Mouse (Mus musculus) WW6 (cell line): ENCODE results near the gene Tmem8.
"Not testable (repeated sequence)": the region's sequence is repeated elsewhere in the genome, so short reads cannot be mapped to it uniquely, and the experiment has no call there.

Experiments used
- DNase-seq: peaks from one replicate; pipeline ENCODE4 v3.0.0-alpha.2; 2013; ENCODE audit warnings: low read depth, low spot score

Gene Tmem8

DNA sequence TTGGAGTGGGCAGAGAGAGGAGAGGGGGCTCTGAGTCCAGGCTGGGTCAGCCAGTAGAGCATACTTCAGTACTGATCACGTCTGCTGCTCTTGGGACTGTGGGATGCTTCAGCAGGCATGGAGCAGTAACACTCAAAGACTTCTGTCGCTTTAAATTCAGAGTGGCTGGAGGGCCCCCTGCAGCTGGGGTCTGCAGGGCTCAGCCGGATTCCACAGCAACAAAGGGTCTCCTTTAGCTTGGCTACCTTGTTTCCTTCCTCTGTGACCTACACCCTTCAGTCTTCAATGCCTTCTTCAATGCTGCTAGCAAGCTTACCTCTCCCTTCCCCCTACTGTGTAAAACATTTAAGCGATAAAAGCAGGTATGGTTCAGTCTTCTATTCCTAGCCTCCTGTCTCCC is 2.1 kb upstream of the Tmem8 start:
- no peak for DNase-seq

DNA sequence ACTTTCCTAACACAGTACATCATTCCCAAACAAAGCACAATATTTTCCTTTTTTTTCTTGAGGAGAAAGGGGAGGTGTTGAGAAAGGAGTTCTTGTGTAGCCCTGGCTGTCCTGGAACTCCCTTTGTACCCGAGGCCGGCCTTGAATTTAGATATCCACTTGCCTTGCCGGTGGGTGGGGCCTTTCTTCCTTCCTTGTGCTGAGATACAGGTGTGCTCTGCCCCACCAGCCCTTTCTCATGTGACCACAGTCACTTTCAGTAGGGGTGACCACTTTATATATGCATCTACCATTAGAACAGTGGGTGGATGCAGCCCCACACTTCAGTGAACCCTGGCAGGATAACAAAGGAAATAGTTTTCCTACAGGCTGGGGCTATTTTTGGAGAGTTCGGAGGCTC is 1.4 kb upstream of the Tmem8 start:
- DNase-seq, result no peak

DNA sequence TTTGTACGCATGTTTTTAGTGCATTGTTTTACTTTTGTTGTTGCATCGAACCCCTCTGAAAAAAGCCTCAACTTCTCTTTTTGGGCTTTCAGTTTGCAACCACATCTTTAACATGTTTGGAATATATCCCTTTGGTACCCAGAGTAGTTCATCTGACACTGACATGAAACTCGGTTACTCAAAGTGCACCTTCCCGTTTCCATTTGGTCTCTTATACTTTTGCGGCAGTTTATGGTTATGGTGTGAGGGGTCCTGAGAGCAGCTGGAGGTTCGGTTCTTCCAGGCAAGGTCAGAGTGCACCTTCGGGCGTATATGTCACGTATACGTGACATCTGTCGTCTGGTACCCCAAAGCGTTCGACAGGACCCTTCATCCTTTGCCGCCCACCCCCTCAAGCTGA is 348 bp upstream of the Tmem8 start:
- no peak for DNase-seq

DNA sequence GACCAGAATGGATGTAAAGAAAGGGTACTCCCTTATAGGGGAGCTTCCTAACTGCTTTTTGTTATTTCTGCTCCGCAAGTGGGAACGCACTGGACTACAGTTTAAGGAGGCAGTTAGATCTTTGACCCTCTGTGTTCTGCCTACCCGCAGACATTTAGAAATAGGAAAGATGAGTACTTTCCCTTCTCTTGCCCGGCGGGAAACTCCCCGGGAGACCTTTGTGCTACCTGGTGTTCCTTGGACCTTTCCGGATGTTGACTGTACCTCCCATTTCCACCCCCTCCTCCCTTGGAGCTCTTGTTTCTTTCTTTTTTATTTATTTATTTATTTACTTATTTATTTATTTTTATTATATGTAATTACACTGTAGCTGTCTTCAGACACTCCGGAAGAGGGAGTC is 962 bp downstream of the Tmem8 start:
- no peak for DNase-seq

DNA sequence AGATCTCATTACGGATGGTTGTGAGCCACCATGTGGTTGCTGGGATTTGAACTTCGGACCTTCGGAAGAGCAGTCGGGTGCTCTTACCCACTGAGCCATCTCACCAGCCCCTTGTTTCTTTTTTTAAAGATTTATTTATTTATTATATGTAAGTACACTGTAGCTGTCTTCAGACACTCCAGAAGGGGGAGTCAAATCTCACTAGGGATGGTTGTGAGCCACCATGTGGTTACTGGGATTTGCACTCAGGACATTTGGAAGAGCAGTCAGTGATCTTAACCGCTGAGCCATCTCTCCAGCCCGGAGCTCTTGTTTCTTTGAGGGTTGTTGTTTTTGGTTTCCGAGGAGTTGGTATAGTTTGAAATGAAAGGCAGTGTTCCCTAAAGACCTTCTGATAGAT is 1.4 kb downstream of the Tmem8 start:
- not testable (repeated sequence) for DNase-seq

GRCm38 (mm10) chr17:26115205-26115898 is 2.3 kb downstream of the Tmem8 start:
- no peak for DNase-seq

- no peak for DNase-seq
Measured at GRCm38 (mm10) chr17:26115956-26116487, 2.9 kb downstream of the Tmem8 start.

- DNase-seq, result no peak
Measured at GRCm38 (mm10) chr17:26116503-26117258, 3.6 kb downstream of the Tmem8 start.

- DNase-seq, result no peak
Measured at GRCm38 (mm10) chr17:26119766-26120710, 6.9 kb downstream of the Tmem8 start.

DNA sequence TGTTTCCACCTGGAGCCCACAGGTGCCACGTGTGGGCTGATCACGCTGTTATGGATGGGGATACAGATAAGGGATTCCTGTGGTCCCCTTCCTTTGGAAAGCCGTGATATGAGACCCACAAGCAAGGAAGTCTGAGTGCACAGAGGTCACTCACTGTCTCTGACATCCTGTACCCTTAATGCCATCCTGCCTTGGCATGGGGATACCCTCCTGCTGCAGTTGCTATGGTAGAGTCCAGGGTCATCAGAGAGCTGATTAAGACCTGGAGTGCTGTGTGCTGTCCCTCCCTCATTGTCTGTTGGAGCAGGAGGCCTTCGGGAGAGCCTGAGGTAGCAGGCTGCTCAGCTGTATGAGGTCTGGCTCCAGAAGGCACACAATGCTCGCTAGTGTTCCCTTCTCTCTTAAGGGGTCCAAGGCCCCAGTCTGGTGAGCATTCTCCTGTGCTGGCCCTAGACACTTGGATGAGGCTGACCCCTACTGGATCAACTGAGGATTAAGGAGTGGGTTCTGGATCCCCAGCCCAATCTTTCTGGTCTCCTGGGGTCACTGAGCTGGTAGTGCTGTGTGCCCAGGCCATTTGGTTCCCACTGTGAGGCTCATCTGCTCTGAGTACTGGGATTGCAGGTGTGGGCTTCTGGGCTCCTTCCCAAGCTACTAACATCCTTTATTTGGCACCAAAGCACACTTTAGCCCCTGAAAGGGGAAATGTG is 9.5 kb downstream of the Tmem8 start:
- no peak for DNase-seq

GRCm38 (mm10) chr17:26123267-26123684 is 10.2 kb downstream of the Tmem8 start, which contains the start of gene Mrpl28:
Mrpl28 (plus strand) TSS chr17:26123500.
- peak; percentile 94 for DNase-seq

DNA sequence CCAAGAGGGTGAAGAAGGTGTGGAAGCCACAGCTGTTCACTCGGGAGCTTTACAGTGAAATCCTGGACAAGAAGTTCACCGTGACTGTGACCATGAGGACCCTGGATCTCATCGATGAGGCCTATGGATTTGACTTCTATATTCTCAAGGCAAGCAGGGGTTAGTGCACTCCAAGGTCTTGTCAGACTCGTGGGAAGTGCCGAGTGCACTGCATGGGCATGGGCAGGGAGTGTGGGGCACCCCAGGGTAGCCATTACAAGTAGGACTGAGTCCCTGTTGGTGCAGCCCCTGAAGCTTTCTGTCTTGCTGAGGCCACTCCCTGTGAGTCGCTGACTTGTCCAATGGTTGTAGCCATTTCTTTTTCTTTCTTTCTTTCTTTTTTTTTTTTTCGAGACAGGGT is 11.5 kb downstream of the Tmem8 start:
- DNase-seq, result no peak

- DNase-seq, result no peak
Measured at GRCm38 (mm10) chr17:26125226-26125625, 12.1 kb downstream of the Tmem8 start.

- DNase-seq, result no peak
Measured at GRCm38 (mm10) chr17:26131062-26131732, 18.1 kb downstream of the Tmem8 start.

GRCm38 (mm10) chr17:26131856-26132853 is 19.1 kb downstream of the Tmem8 start:
- no peak for DNase-seq

DNA sequence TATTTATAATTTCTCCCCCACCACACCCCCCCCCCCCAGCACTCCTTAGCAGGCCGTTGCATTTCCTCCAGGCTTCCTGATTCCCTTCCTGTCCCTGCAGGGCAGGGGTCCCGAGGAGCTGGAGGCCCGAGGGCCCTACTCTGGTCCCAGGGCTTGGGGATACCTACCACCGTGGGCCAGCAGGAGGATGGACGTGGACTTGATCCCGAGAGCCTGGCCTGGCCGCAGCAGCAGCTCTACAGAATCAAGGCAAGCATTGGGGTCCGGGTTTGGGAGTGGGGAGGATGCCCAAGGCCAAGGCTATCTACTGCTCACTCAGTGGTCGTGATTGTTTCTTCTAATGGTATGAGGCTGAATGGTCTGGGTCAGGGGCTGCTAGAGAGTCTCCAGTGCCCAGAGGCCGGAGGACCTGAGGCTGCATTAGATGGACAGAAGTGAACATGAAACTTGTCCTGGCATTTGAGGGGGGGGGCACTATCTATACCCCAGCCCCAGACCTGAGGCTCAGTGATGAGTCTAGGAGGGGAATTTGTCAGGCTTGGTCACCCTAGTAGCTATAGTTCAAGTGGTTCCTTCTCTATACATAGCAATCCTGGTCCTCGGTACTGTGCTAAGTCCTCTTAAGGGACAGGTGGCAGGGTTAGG is 24.1 kb downstream of the Tmem8 start:
- no peak for DNase-seq

DNA sequence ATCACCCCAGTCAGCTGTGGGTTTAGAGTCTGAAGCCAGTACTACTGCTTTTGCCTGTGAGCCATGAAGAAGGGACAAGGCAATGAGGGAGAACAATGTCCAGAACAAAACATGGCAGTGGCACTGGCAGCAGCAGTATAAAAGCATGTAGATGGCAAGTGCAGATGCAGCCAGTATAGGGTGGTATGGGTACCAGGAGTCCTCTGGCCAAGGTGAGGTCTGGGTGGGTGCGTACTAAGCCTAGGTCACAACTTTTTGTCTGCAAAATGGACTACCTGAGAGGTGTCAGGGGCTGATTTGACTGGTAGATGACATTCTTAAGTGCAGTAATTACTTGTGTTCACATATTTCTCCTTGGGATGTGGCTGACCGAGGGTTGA is 24.6 kb downstream of the Tmem8 start:
- no peak for DNase-seq

DNA sequence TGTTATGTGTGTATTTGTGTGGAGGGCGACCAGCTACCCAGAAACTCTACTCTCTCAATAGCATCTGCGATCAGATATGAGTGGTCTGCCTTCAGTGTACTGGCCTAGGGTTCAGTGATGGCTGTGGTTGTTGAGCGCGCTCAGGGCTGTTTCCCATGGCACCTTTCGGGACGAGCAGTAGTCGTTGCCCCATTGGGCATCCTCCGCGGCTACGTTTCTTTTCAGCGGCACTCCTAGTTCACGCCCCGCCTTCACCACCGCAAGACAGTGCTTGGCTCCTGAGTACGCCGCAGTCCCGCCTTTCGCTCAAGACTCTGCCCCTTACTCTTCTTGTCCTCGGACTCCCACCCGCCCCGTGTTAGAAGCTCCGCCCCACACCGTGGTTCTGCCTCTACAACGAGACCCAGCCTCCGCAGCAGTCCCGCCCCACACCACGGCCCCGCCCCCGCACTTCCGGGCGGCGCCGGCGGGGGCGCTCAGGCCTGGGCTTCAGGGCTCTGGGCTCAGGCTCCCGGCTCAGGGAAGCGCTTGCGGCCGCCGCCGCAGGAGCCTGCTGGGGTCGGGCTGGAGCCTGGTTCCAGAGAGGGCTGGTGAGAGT is 25.2 kb downstream of the Tmem8 start, which contains the start of gene Axin1:
Gene Axin1, plus strand, starts transcription at position 450 of the 598 bp plus-strand sequence.
- peak; percentile 99 for DNase-seq
